In the genomic region with DNA sequence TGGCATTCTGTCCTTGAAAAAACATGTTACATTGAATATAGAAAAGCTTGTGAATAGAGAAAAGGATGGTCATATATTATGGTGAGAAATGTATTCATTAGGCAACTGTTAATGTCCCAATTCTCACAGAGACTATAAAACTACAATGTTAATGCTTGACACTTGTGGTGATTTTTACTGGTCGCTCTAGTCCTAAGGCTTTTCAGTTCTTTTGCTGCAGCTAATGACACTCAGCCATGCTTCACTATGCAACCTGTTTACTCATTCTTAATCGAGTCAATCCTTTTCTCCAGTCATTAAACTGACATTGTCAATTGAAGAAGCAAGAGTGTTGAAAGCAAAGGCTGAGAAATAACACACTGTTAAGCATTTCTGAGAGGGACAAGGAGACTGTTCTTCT, we compare ENCODE assay signal across 32 mouse cellular contexts.
"Had no signal": no experiment of that assay in that cellular context is flagged by ENCODE, and none has a peak within 500 bp of the region (broad histone marks: within the 10 kb centered on the region; RNA-seq: fewer than 3 reads in every experiment).

No protein-coding gene starts in this region.

- H3K27ac ChIP-seq: left cerebral cortex, adult 2 months; limb, embryonic 10.5 days; limb, embryonic 12.5 days; limb, embryonic 13.5 days; limb, embryonic 15.5 days; liver, embryonic 12.5 days; liver, embryonic 13.5 days; liver, embryonic 14.5 days; liver, embryonic 15.5 days; lung, embryonic 15.5 days; macrophage; midbrain, embryonic 10.5 days; midbrain, embryonic 12.5 days; midbrain, embryonic 13.5 days; midbrain, embryonic 15.5 days had no signal

- ATAC-seq: liver, embryonic 12.5 days; liver, postnatal 0 days; lung, postnatal 0 days; midbrain, embryonic 13.5 days; midbrain, embryonic 15.5 days; midbrain, embryonic 16.5 days had no signal

- H3K9ac ChIP-seq: limb, embryonic 12.5 days; limb, embryonic 13.5 days; limb, embryonic 15.5 days; liver, embryonic 12.5 days; liver, embryonic 13.5 days; liver, embryonic 14.5 days; liver, embryonic 15.5 days; liver, postnatal 0 days; lung, embryonic 14.5 days; lung, embryonic 15.5 days; midbrain, embryonic 12.5 days; midbrain, embryonic 13.5 days; midbrain, embryonic 15.5 days had no signal

- H3K36me3 ChIP-seq: limb, embryonic 10.5 days; limb, embryonic 12.5 days; limb, embryonic 13.5 days; limb, embryonic 15.5 days; liver, embryonic 12.5 days; liver, embryonic 13.5 days; liver, embryonic 15.5 days; lung, embryonic 15.5 days; midbrain, embryonic 10.5 days; midbrain, embryonic 12.5 days; midbrain, embryonic 13.5 days; midbrain, embryonic 15.5 days had no signal

- H3K4me2 ChIP-seq: limb, embryonic 12.5 days; limb, embryonic 13.5 days; limb, embryonic 15.5 days; liver, embryonic 11.5 days; liver, embryonic 12.5 days; liver, embryonic 13.5 days; liver, embryonic 15.5 days; lung, embryonic 14.5 days; lung, embryonic 15.5 days; midbrain, embryonic 11.5 days; midbrain, embryonic 12.5 days; midbrain, embryonic 13.5 days; midbrain, embryonic 15.5 days had no signal

- H3K27me3 ChIP-seq: limb, embryonic 12.5 days; limb, embryonic 13.5 days; limb, embryonic 15.5 days; liver, embryonic 12.5 days; liver, embryonic 13.5 days; liver, embryonic 15.5 days; lung, embryonic 15.5 days; megakaryocyte, embryonic 14.5 days; midbrain, embryonic 12.5 days; midbrain, embryonic 13.5 days; midbrain, embryonic 15.5 days had no signal

- H3K9me3 ChIP-seq: limb, embryonic 10.5 days; limb, embryonic 12.5 days; limb, embryonic 13.5 days; limb, embryonic 15.5 days; liver, embryonic 12.5 days; liver, embryonic 13.5 days; liver, embryonic 15.5 days; lung, embryonic 15.5 days; megakaryocyte, embryonic 14.5 days; midbrain, embryonic 10.5 days; midbrain, embryonic 12.5 days; midbrain, embryonic 13.5 days; midbrain, embryonic 15.5 days had no signal

- DNase-seq: layer of hippocampus, postnatal 36 days; left cerebral cortex, postnatal 4 days; liver; liver, embryonic 13.5 days; liver, postnatal 0 days; lung, adult 18-20 months; lung, adult 2 months; lung, embryonic 14.5 days; lung, postnatal 10 days; lung, postnatal 14 days; lung, postnatal 36 days; lung, postnatal 4 days; midbrain, embryonic 14.5 days had no signal

- H3K4me3 ChIP-seq: left cerebral cortex, adult 2 months; limb, embryonic 10.5 days; limb, embryonic 12.5 days; limb, embryonic 13.5 days; limb, embryonic 15.5 days; liver, embryonic 12.5 days; liver, embryonic 13.5 days; liver, embryonic 15.5 days; lung, embryonic 15.5 days; megakaryocyte, embryonic 14.5 days; midbrain, embryonic 10.5 days; midbrain, embryonic 12.5 days; midbrain, embryonic 13.5 days; midbrain, embryonic 15.5 days had no signal

- H3K4me1 ChIP-seq: limb, embryonic 10.5 days; limb, embryonic 12.5 days; limb, embryonic 15.5 days; liver, embryonic 12.5 days; liver, embryonic 13.5 days; liver, embryonic 15.5 days; lung, embryonic 15.5 days; megakaryocyte, embryonic 14.5 days; midbrain, embryonic 10.5 days; midbrain, embryonic 12.5 days; midbrain, embryonic 13.5 days; midbrain, embryonic 15.5 days had no signal
